Mouse (Mus musculus): ENCODE data around the gene Gipc3.

The Gipc3 gene

DNA sequence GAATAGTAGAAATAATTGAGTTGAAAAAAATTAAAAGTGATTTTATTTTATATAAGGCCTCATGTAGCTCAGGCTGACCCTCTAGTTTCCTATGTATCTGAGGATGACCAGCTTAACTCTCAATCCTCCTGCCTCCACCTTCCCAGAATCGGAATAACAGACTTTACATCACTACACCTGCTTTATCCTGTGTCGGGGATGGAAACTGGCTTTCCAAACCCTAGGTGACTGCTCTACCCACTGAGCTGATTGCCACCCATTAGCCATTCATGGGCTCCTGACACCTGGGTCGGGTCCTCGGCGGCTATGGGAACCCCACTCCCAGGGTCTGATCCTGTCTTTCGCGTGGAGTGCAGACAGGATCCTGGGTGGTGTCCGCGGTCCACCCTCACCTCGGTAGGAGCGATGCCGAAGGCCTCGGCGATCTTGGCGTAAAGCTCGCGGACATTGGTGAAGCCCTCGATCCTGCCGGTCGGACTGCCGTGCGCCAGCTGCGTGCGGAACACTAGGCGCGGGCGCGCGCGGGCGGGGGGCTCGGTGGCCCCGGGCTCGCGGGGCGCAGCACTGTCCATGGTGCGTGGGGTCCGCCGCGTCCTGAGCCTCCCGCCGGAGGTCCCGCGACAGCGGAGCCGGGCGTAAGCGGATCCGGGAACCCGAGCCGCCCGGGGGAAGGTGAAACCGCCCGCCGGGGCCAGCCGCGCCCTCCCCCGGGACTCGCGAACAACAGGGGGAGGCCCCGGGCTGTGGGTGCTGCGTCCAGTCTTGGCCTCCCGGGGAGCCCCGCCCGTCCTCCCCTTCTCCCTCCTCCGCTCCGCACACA lies at the start of gene Gipc3:
Gipc3 (minus strand) TSS at position 581 of the 820 bp plus-strand sequence.
- no peak for DNase-seq (ENCODE audit: low spot score)

DNA sequence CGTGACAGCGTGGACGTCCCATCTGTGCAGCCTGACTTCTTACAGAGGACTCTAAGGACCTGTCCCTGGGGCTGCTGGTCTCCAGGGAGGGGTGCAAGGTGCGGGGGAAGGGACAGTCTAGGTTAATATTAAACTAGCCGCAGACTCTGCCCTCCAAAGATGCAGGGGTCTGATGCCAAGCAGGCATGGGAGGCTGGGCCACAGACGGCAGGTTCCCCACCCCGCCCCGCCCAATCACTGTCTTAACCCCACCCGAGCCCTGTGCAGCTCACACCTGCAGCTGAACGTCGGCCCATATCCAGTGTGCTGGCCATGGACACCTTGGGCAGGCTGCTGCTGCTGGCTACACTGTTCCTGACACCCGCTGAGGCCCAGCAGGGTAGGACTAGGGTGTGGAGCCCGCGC lies 49.7 kb upstream of the Gipc3 start, which contains the start of gene Smim24:
Smim24 (plus strand) TSS at position 271 of the 405 bp plus-strand sequence.
- no peak for DNase-seq (ENCODE audit: low spot score)

GRCm38 (mm10) chr10:81392270-81392669 lies 49.2 kb upstream of the Gipc3 start:
- no peak for DNase-seq (ENCODE audit: low spot score)

- DNase-seq (ENCODE audit: low spot score): no peak
Observed at GRCm38 (mm10) chr10:81390678-81390965, 47.6 kb upstream of the Gipc3 start.

DNA sequence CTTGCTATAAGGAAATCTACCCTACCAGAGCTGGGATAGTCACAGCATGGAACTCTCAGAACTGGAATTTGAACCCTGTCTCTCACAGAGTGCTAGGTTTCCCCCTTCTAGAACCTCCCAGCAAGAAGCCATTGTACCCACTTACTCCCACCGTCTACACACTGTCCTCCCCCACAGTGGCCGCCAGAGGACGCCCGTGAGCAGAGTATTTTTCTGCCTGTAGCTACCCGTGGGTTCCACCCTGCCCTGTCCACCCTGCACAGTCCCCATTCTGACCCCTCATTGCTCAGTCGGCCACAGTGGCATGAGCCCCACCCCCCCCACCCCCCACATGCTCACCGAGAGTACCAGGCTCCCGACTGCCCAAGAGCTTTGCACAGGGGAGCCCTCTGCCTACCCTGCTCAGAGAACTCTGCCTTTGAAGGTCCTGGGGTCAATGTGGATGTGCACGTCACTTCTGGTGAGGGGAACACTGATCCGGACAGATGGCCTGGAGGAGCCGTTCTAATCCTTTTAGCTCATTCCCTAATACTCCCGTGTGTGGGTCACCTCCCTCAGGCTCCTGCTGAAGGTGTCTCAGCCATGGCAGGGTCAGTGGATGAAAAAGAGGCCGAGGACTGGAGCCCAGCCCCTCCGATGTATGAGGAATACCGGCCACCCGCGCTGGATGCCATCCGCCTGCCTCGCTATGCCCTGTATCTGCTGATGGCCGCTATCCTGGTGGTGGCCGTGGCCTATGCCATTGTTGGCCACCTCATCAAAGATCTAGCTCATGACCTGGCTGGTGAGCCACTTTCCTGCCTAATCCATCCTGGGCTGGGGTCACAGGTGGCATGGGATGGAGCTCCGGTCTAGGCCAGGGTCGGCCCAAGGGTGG lies 47.0 kb upstream of the Gipc3 start:
- peak; percentile 73 for DNase-seq (ENCODE audit: low spot score)

DNA sequence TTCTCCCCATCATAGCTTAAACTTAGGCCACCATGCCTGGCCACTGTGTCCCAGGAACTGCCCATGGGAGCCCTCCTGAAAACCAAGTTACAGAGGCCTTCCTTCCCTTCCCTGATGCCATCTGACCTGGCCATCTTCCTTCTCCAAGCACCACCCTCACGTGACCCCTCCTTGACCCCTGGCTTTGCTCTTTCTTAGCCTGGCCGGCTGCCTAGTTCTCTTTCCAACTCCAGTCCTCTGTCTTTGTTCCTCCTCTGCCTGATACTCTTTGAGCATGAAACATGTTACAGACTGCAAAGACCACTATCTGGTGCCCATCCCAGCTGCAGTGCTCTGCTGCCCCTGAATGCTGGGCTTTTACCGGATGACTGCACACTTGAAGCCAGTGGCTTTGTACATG lies 46.3 kb upstream of the Gipc3 start:
- no peak for DNase-seq (ENCODE audit: low spot score)

GRCm38 (mm10) chr10:81388505-81389055 lies 45.5 kb upstream of the Gipc3 start, which contains the start of gene Gm48552:
Gene Gm48552, plus strand, starts transcription at chr10:81389005.
- DNase-seq (ENCODE audit: low spot score): no peak

DNA sequence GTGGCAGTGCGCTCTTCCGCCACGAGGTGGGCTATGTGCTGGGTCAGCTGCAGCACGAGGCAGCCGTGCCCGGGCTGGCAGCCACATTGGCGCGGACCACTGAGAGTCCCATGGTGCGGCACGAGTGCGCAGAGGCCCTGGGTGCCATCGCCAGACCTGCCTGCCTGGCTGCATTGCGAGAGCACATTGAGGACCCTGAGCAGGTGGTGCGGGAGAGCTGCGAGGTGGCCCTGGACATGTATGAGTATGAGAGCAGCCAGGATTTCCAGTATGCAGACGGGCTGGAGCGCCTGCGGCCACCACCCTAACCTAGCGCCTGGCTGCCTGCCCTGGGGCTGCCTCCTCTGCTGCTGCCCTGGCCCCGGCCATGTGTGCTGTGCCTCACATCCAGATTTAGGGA lies 44.6 kb upstream of the Gipc3 start:
- DNase-seq (ENCODE audit: low spot score): no peak

- no peak for DNase-seq (ENCODE audit: low spot score)
Observed at GRCm38 (mm10) chr10:81385603-81386306, 42.7 kb upstream of the Gipc3 start.

DNA sequence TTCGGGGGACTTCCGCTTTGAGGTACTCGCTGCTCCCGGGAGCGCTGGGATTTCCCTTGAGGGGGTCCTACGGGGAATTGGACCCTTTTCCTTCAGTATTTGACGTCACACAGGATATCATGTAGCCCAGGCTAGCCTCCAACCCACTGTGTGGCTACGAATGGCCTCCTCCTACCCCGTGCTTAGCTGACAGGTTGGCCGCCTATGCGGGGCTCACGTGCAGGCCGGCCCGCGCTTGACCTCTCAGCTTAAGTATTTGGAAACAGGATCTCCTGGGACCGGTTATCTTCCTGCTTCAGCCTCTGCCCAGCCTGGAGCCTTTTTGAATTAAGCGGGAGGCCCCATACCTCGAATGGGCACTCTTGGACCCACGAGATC lies 41.5 kb upstream of the Gipc3 start:
- no peak for DNase-seq (ENCODE audit: low spot score)

- peak; percentile 100 for DNase-seq (ENCODE audit: low spot score)
Observed at GRCm38 (mm10) chr10:81383802-81384604, 40.9 kb upstream of the Gipc3 start, which contains the start of the genes Dohh and Gm48551. Gene Dohh, plus strand, starts transcription at chr10:81384428. Gene Gm48551, plus strand, starts transcription at chr10:81384466.

DNA sequence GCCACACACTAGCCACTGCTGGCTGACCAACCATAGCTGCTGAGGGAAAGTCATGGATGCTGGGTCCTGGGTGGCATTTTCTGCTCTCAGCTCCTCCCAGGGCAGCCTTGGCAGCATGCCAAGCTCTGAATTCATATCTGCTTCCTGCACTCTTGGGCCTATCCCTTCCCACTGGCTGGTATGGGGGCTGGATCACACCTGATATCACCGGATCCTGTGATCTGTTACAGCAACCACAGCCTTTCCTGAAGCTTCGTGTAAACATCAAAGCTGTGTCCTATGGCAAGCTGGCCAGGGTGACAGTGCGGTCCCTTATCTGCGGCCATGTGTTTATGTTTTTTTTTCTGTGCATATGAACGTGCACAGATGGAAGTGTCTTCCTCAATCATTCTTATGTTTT lies 39.0 kb upstream of the Gipc3 start:
- DNase-seq (ENCODE audit: low spot score): no peak

DNA sequence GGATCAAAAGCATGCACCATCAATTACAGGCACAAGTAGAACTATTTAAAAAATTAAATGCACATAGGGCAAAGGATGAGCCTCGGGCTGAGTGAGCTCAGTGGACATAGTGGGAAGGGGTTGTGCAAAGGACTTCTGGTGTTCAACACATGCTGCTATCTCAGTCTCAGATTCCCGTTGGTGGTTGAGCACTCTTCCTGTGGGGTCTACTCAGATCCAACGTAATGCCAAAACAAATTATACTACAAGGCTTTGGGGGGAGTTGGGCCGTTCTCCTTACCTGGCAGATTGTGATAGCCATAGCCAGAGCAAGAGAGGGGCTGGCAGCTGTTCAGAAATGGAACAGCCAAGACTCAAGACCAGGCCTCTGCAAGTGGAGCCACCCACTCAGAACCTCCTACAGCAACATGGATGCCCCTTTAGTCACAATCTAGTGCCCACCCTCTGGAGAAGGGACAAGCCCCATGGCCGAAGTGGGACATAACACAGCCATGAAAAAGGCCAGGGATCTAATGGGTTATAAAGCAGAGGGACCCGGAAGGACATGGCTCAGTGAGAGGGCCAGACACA lies 36.8 kb upstream of the Gipc3 start:
- DNase-seq (ENCODE audit: low spot score): no peak

- DNase-seq (ENCODE audit: low spot score): no peak
Observed at GRCm38 (mm10) chr10:81379183-81379553, 36.1 kb upstream of the Gipc3 start.

DNA sequence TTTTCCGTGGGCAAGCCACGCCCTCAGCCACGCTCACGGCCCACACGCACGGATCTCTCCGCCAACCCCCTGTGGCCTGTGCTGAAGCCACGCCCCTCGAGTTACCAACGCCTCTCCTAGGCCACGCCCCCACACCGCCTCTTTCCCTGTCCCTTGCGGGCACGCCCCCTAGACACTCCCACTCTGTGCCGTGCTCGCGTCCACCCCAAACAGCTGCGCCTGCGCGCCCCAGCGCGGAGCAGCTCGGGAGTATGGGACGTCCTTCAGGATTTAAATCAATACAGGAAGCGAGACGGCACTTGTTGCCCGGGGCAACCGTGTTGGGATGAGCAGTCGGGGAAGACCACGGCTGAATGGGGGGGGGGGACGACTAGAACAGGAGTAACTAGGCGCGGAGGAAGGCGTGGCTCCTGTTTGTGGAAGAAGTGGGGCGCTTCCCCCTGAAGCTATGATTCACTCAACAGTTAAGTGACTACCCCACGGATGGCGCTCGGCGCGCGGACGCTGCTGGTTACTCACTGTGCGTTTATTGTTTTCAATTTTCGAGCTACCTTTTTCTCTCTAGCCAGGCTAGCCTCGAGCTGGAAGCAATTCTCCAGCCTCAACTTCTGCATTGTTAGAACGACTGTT lies 35.6 kb upstream of the Gipc3 start:
- peak; percentile 100 for DNase-seq (ENCODE audit: low spot score)

- DNase-seq (ENCODE audit: low spot score): no peak
Observed at GRCm38 (mm10) chr10:81377793-81378552, 34.9 kb upstream of the Gipc3 start, which contains the start of gene Fzr1. Gene Fzr1, minus strand, starts transcription at chr10:81378516.

DNA sequence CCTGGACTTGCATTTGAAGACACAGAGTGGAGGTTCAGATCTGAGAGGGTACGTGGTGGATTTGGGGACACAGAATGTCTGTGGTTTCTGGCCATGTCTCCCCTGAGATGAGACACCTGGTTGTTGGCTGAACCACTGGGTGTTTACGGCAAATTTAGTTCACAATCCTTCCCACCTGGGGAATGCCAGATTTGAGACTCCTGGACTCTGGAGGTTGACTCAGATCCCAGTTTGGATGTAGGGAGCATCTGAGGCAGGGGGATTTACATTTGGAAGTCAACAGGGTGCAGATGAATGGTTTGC lies 34.2 kb upstream of the Gipc3 start:
- DNase-seq (ENCODE audit: low spot score): no peak

GRCm38 (mm10) chr10:81376561-81377361 lies 33.7 kb upstream of the Gipc3 start:
- no peak for DNase-seq (ENCODE audit: low spot score)

- DNase-seq (ENCODE audit: low spot score): no peak
Observed at GRCm38 (mm10) chr10:81375322-81375721, 32.3 kb upstream of the Gipc3 start.

Data from urinary bladder, postnatal 25 days (tissue).